Mouse (Mus musculus): ENCODE data around the gene Hdac4. TPM values are rescaled to one million over a fixed set of nuclear protein-coding genes. Genes with fewer than 3 reads are reported as not detected.

Hdac4 gene
- polyA plus RNA-seq, 1 experiment from 2014 or later: 3.0 TPM

DNA sequence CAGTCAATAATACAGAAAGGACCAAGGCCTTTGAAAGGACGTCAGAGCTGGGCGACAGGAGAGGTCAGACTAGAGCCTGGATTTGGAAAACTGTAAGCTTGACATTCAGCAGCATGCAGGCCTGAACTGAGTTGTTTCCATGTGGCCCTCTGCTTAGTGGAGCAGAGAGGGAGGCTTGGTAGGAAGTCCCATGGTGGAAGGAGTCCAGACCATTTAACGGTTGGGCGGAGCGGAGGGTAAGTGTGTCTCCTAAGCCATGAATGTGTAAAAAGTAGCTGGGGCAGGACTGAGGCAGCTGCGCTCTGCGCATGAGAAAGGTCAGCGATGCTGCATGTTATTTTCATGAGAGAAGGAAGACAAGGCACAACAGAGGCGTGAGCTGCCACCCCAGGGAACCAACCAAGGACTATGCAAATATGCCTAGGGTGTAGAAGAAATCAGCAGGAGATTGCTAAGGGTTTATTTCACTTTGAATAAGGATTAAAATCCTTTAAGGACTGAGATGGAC is 201.8 kb downstream of the Hdac4 start:
- Histone ChIP-seq H3K36me3 (replicated peaks; ENCODE audit: insufficient read depth, low read length) (peaks cover 21% of the 10 kb centered on the region), H3K4me2 (ENCODE audit: low read depth, low read length) (no peak overlapping the region), H3K27ac (ENCODE audit: low read depth) (no peak overlapping the region), H3K9me3 (ENCODE audit: low read length) (no peaks in the 10 kb centered on the region), H3K27me3 (ENCODE audit: insufficient read depth, low read length) (no peaks in the 10 kb centered on the region), H3K9ac (replicated peaks) (no peak overlapping the region), H3K4me3 (ENCODE audit: low read depth, low read length) (no peak overlapping the region), H3K4me1 (ENCODE audit: insufficient read depth) (peaks cover 1% of the 10 kb centered on the region)
- no peak for ATAC-seq
- 81% methylated on average over 9 of the region's 9 CpGs for WGBS (ENCODE audit: insufficient replicate concordance)
- TF ChIP-seq EP300 (IDR thresholded peaks at IDR 0.05; ENCODE audit: low read depth) (no peak), CTCF (IDR thresholded peaks at IDR 0.05; ENCODE audit: low read depth) (no peak)
- DNase-seq: no peak

GRCm38 (mm10) chr1:91992652-91993051 is 202.8 kb downstream of the Hdac4 start:
- Histone ChIP-seq H3K9ac (replicated peaks) (no peak overlapping the region), H3K4me1 (ENCODE audit: insufficient read depth) (peaks cover 6% of the 10 kb centered on the region), H3K27me3 (ENCODE audit: insufficient read depth, low read length) (no peaks in the 10 kb centered on the region), H3K4me3 (ENCODE audit: low read depth, low read length) (no peak overlapping the region), H3K4me2 (ENCODE audit: low read depth, low read length) (no peak overlapping the region), H3K9me3 (ENCODE audit: low read length) (no peaks in the 10 kb centered on the region), H3K27ac (ENCODE audit: low read depth) (no peak overlapping the region), H3K36me3 (replicated peaks; ENCODE audit: insufficient read depth, low read length) (peaks cover 21% of the 10 kb centered on the region)
- DNase-seq (no peak), ATAC-seq (no peak)
- TF ChIP-seq CTCF (IDR thresholded peaks at IDR 0.05; ENCODE audit: low read depth) (no peak), EP300 (IDR thresholded peaks at IDR 0.05; ENCODE audit: low read depth) (no peak)
- 74% methylated on average over 3 of the region's 3 CpGs for WGBS (ENCODE audit: insufficient replicate concordance)

- ATAC-seq (no peak), DNase-seq (no peak)
- H3K9ac ChIP-seq (replicated peaks): no peak overlapping the region
- no peaks in the 10 kb centered on the region for H3K27me3 ChIP-seq (ENCODE audit: insufficient read depth, low read length)
- H3K36me3 ChIP-seq (replicated peaks; ENCODE audit: insufficient read depth, low read length): peaks cover 29% of the 10 kb centered on the region
- no peak overlapping the region for H3K27ac ChIP-seq (ENCODE audit: low read depth)
- H3K4me2 ChIP-seq (ENCODE audit: low read depth, low read length): no peak overlapping the region
- peaks cover 6% of the 10 kb centered on the region for H3K4me1 ChIP-seq (ENCODE audit: insufficient read depth)
- no peak overlapping the region for H3K4me3 ChIP-seq (ENCODE audit: low read depth, low read length)
- H3K9me3 ChIP-seq (ENCODE audit: low read length): no peaks in the 10 kb centered on the region
- no peak for TF ChIP-seq CTCF (IDR thresholded peaks at IDR 0.05; ENCODE audit: low read depth)
- no peak for TF ChIP-seq EP300 (IDR thresholded peaks at IDR 0.05; ENCODE audit: low read depth)
These were observed 203.9 kb downstream of the Hdac4 start for GRCm38 (mm10) chr1:91991597-91991996.

DNA sequence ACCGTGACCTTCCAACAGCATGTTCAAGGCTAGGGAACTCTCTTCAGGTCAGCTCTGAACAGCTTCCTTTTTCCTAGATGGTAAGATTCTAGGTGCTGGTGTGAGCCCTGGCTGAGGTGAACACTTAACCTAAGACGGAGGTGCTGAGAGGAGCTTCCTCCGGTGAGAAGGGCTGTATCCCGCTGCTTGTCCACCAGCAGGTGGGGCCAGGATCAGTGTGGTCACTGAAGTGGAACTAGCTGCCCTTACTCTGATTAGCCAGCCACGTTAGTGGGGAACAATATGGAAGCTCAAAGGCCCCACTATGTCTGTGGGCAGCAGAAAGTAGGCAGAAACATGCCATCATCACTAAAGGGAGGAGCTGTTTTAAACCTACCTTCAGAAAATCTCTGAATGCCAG is 204.6 kb downstream of the Hdac4 start:
- 80% methylated on average over 5 of the region's 5 CpGs for WGBS (ENCODE audit: insufficient replicate concordance)
- no peak for ATAC-seq
- no peak overlapping the region for H3K9ac ChIP-seq (replicated peaks)

DNA sequence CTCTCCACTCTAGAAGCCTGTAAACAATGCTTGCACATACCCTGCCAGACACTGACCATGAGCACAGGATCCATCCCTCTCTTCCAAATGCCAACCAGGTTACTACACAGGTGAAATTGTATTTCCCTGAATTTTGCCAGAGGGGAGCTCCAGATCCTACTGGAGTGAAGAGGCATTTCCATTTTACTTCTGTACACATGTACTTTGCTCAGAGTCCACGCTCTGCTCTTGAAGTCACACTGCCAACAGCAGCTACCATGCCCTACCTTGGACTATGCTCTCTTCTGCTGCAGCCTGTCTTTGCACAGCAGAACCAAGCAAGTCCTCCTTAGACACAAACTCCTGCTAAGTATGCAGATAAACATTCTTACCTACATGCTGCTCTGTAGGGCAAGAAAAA is 206.6 kb downstream of the Hdac4 start:
- H3K27ac ChIP-seq (ENCODE audit: low read depth): peak overlapping the region; percentile 29; the same call in 1 of the 2 replicates
- TF ChIP-seq CTCF (IDR thresholded peaks at IDR 0.05; ENCODE audit: low read depth) (no peak), EP300 (IDR thresholded peaks at IDR 0.05; ENCODE audit: low read depth) (no peak)
- no peak overlapping the region for H3K4me3 ChIP-seq (ENCODE audit: low read depth, low read length)
- DNase-seq: no peak
- peak; percentile 80 for ATAC-seq
- peaks cover 39% of the 10 kb centered on the region for H3K36me3 ChIP-seq (replicated peaks; ENCODE audit: insufficient read depth, low read length)
- H3K27me3 ChIP-seq (ENCODE audit: insufficient read depth, low read length): no peaks in the 10 kb centered on the region
- H3K9me3 ChIP-seq (ENCODE audit: low read length): no peaks in the 10 kb centered on the region
- H3K9ac ChIP-seq (replicated peaks): no peak overlapping the region
- H3K4me2 ChIP-seq (ENCODE audit: low read depth, low read length): no peak overlapping the region
- WGBS (ENCODE audit: insufficient replicate concordance): 79% methylated on average over 1 of the region's 1 CpGs
- H3K4me1 ChIP-seq (ENCODE audit: insufficient read depth): peaks cover 6% of the 10 kb centered on the region

More for the DNA sequence above, 204.6 kb downstream of the Hdac4 start:
- no peak overlapping the region for H3K27ac ChIP-seq (ENCODE audit: low read depth)
- peaks cover 6% of the 10 kb centered on the region for H3K4me1 ChIP-seq (ENCODE audit: insufficient read depth)
- H3K4me3 ChIP-seq (ENCODE audit: low read depth, low read length): no peak overlapping the region
- TF ChIP-seq EP300 (IDR thresholded peaks at IDR 0.05; ENCODE audit: low read depth) (no peak), CTCF (IDR thresholded peaks at IDR 0.05; ENCODE audit: low read depth) (no peak)
- no peak overlapping the region for H3K4me2 ChIP-seq (ENCODE audit: low read depth, low read length)
- DNase-seq: no peak
- H3K9me3 ChIP-seq (ENCODE audit: low read length): no peaks in the 10 kb centered on the region
- peaks cover 29% of the 10 kb centered on the region for H3K36me3 ChIP-seq (replicated peaks; ENCODE audit: insufficient read depth, low read length)
- H3K27me3 ChIP-seq (ENCODE audit: insufficient read depth, low read length): no peaks in the 10 kb centered on the region

DNA sequence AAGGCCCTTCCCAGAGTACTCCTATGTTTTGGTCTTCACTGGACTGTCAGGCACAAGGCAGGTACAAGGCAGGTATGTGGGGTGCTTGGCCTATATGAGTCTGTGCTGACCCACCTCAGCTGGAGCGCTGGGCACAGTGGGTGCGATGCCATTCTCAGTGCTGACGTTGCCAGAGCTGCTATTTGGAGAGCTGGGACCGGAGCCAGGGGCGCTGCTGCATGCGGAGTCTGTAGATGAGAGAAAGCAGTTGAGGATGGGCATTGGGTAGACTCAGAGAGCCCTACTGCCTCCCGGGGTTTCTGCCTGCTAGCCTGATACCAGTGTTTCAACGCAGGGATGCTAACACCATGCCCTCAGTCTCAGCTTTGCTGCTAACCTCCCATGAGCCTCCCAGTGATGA is 208.1 kb downstream of the Hdac4 start:
- no peak overlapping the region for H3K4me2 ChIP-seq (ENCODE audit: low read depth, low read length)
- H3K4me1 ChIP-seq (ENCODE audit: insufficient read depth): peaks cover 6% of the 10 kb centered on the region
- H3K27ac ChIP-seq (ENCODE audit: low read depth): no peak overlapping the region
- ATAC-seq: no peak
- H3K36me3 ChIP-seq (replicated peaks; ENCODE audit: insufficient read depth, low read length): peaks cover 42% of the 10 kb centered on the region
- DNase-seq: no peak
- H3K27me3 ChIP-seq (ENCODE audit: insufficient read depth, low read length): no peaks in the 10 kb centered on the region
- H3K9ac ChIP-seq (replicated peaks): no peak overlapping the region
- WGBS (ENCODE audit: insufficient replicate concordance): 86% methylated on average over 8 of the region's 8 CpGs
- no peaks in the 10 kb centered on the region for H3K9me3 ChIP-seq (ENCODE audit: low read length)
- TF ChIP-seq CTCF (IDR thresholded peaks at IDR 0.05; ENCODE audit: low read depth) (no peak), EP300 (IDR thresholded peaks at IDR 0.05; ENCODE audit: low read depth) (no peak)
- H3K4me3 ChIP-seq (ENCODE audit: low read depth, low read length): no peak overlapping the region

- no peak for TF ChIP-seq EP300 (IDR thresholded peaks at IDR 0.05; ENCODE audit: low read depth)
- no peak for TF ChIP-seq CTCF (IDR thresholded peaks at IDR 0.05; ENCODE audit: low read depth)
These were observed 209.7 kb downstream of the Hdac4 start for GRCm38 (mm10) chr1:91985783-91986182.

More at GRCm38 (mm10) chr1:91985783-91986182, 209.7 kb downstream of the Hdac4 start:
- H3K9me3 ChIP-seq (ENCODE audit: low read length): no peaks in the 10 kb centered on the region
- H3K4me1 ChIP-seq (ENCODE audit: insufficient read depth): peaks cover 6% of the 10 kb centered on the region
- H3K9ac ChIP-seq (replicated peaks): no peak overlapping the region
- ATAC-seq (no peak), DNase-seq (no peak)
- no peak overlapping the region for H3K27ac ChIP-seq (ENCODE audit: low read depth)
- H3K4me3 ChIP-seq (ENCODE audit: low read depth, low read length): no peak overlapping the region
- peaks cover 39% of the 10 kb centered on the region for H3K36me3 ChIP-seq (replicated peaks; ENCODE audit: insufficient read depth, low read length)
- no peaks in the 10 kb centered on the region for H3K27me3 ChIP-seq (ENCODE audit: insufficient read depth, low read length)
- H3K4me2 ChIP-seq (ENCODE audit: low read depth, low read length): no peak overlapping the region

All from liver, postnatal 0 days (tissue).